Mouse (Mus musculus): ENCODE results near the gene Ergic2.

DNA sequence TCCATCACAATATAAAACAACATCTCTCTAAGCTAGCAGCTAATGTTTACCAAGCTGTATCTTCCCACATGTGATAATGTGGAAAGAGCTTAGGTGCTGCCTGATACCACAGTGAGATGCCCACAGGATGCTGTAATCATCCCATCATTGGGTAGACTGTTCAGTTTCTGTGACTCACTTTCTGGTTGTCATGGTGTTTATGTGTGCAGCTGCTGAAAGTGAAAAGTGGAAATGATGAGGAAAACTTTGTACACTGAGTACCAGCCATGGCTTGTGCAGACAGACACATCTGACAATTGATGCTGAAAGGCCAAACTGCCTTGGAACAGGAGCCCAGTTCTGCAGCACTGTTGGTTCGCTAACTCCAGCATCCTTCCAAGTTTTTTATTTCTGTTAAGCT, 27.1 kb upstream of the Ergic2 start:
- TF ChIP-seq CTCF (IDR thresholded peaks at IDR 0.05; ENCODE audit: extremely low read depth, insufficient read depth, insufficient read length, insufficient replicate concordance), result no peak
- no peak for TF ChIP-seq POLR2A (IDR thresholded peaks at IDR 0.05; ENCODE audit: low read depth, low read length)
